Mouse (Mus musculus) stomach, postnatal 0 days (tissue): ENCODE data around the gene Larp6. TPM values are rescaled to one million over a fixed set of nuclear protein-coding genes. Genes with fewer than 3 reads are reported as not detected.

Experiments used
- ATAC-seq: fragments of 200-750 bp; cut with Nextera tagmentation; 2 replicates; pipeline ENCODE4 v1.8.0; 2017; ENCODE audit not compliant: low FRiP score, low TSS enrichment
- DNase-seq: peaks from one replicate; pipeline ENCODE4 v3.0.0-alpha.2; 2016; ENCODE audit warnings: low spot score
- H3K27ac ChIP-seq: fragments of 300-500 bp; sonication (generic); replicated peaks from 2 replicates; pipeline ENCODE4 v1.5.1; 2014; ENCODE audit warnings: mild to moderate bottlenecking, control low read depth
- H3K27me3 ChIP-seq: fragments of 300-500 bp; sonication (generic); 2 replicates; pipeline ENCODE4 v1.6.1; 2014; ENCODE audit warnings: low read length; ENCODE audit not compliant: control insufficient read depth, insufficient read depth
- H3K36me3 ChIP-seq: fragments of 300-500 bp; sonication (generic); 2 replicates; pipeline ENCODE4 v1.6.1; 2014; ENCODE audit warnings: low read length, mixed read lengths; ENCODE audit not compliant: control insufficient read depth, insufficient read depth
- H3K4me1 ChIP-seq: fragments of 300-500 bp; sonication (generic); replicated peaks from 2 replicates; pipeline ENCODE4 v1.6.1; 2014; ENCODE audit warnings: antibody characterized with exemption; ENCODE audit not compliant: control insufficient read depth, insufficient read depth
- H3K4me2 ChIP-seq: fragments of 300-500 bp; sonication (generic); replicated peaks from 2 replicates; pipeline ENCODE4 v1.6.1; 2014; ENCODE audit warnings: low read depth, mild to moderate bottlenecking, control low read depth, moderate library complexity
- H3K4me3 ChIP-seq: fragments of 300-500 bp; sonication (generic); 2 replicates; pipeline ENCODE4 v1.5.1; 2014; ENCODE audit warnings: low read depth, low read length, control low read depth
- H3K9ac ChIP-seq: fragments of 300-500 bp; sonication (generic); 2 replicates; pipeline ENCODE4 v1.6.1; 2014; ENCODE audit warnings: mild to moderate bottlenecking, low read length, control low read depth, mixed read lengths
- H3K9me3 ChIP-seq: fragments of 300-500 bp; sonication (generic); 2 replicates; pipeline ENCODE4 v1.6.1; 2016; ENCODE audit warnings: low read length; ENCODE audit not compliant: control insufficient read depth
- CTCF ChIP-seq: IDR thresholded peaks from 2 replicates; pipeline ENCODE4 v1.5.1; 2016; ENCODE audit warnings: antibody characterized with exemption, low read depth, mild to moderate bottlenecking, moderate library complexity
- EP300 ChIP-seq: optimal IDR thresholded peaks from 2 replicates; pipeline ENCODE3; 2016; ENCODE audit warnings: antibody characterized with exemption
- WGBS: fragments of 180-500 bp; shearing (Covaris S2); extraction: QIAGEN DNeasy Blood & Tissue Kit; methylation state at CpG from one replicate; pipeline ENCODE4 v1.1.7; 2014; 5-methylcytosine and 5-hydroxymethylcytosine counted together
- polyA plus RNA-seq: library from polyadenylated mRNA; unstranded; fragments of >200 nt; fragmentation: Nextera tagmentation; extraction: Ambion mirVana; gene quantifications from 2 replicates; pipeline ENCODE4 v1.2.1, GENCODE M21; 2015

The Larp6 gene
- polyA plus RNA-seq, 1 experiment from 2014 or later: 1.8 TPM

GRCm38 (mm10) chr9:60687891-60688324, 24.9 kb upstream of the Larp6 start, which contains the start of gene Lrrc49:
Lrrc49 (minus strand) TSS chr9:60688158.
- Histone ChIP-seq H3K4me1 (0 out of 2 replicates have a peak, but pooled peaks cover 2% of the 10 kb centered on the region), H3K36me3 (no peaks in the 10 kb centered on the region), H3K27me3 (no peaks in the 10 kb centered on the region), H3K9ac (peak within 1 kb of the TSS; percentile 55), H3K4me3 (peak within 1 kb of the TSS; percentile 57), H3K4me2 (peak within 1 kb of the TSS; percentile 60), H3K9me3 (no peaks in the 10 kb centered on the region), H3K27ac (peak within 1 kb of the TSS; percentile 74)
- TF ChIP-seq EP300 (peak; percentile 46), CTCF (no peak)
- peak; percentile 86 for DNase-seq
- WGBS: under 1% methylated on average over 18 of the region's 21 CpGs
- ATAC-seq: peak; percentile 95

DNA sequence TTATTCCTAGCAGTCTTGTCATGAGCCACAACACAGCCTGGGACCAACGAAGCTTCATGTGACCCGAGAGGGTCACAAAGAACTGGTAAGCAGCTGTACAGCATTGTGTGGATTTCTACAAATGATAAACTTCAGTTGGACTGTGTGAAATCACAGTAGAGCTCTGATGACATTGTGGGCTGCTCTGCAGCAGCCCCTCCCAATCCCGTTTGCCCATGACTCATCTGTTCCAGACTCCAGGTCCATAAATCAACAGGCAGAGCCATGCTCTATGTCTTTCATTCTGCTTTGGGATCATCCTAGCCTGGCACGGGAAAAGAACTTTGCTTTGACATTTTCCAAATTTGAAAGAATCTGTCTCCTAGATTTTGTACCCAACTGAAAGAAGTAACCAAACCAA, 20.2 kb upstream of the Larp6 start:
- H3K4me1 ChIP-seq: 0 out of 2 replicates have a peak, but pooled peaks cover 2% of the 10 kb centered on the region
- H3K9me3 ChIP-seq: no peaks in the 10 kb centered on the region
- no peak overlapping the region for H3K9ac ChIP-seq
- 26% methylated on average over 4 of the region's 4 CpGs for WGBS
- H3K27me3 ChIP-seq: no peaks in the 10 kb centered on the region
- DNase-seq (no peak), ATAC-seq (peak; percentile 26; the same call in 1 of the 2 replicates)
- H3K27ac ChIP-seq: no peak overlapping the region
- TF ChIP-seq EP300 (no peak), CTCF (no peak)
- H3K36me3 ChIP-seq: no peaks in the 10 kb centered on the region
- H3K4me3 ChIP-seq: no peak overlapping the region
- H3K4me2 ChIP-seq: no peak overlapping the region

DNA sequence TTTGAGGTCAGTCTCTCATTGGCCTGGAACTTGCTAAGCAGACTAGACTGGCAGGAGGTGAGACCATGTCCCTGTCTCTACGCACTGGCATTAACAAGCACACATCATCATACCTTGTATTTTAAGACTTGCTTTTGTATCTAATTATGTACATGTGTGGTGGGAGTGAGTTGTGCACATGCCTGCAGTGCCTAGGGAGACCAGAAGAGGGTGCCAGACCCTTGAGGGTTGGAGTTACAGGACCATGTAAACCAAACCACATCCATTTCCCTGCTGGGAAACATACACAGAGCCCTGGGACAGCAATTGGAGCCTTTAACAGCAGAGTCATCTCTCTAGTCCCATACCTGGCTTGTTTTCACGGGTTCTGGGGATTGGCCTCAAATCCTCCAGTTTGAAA, 18.8 kb upstream of the Larp6 start:
- Histone ChIP-seq H3K4me1 (0 out of 2 replicates have a peak, but pooled peaks cover 2% of the 10 kb centered on the region), H3K36me3 (no peaks in the 10 kb centered on the region), H3K9ac (no peak overlapping the region), H3K4me3 (no peak overlapping the region), H3K9me3 (no peaks in the 10 kb centered on the region), H3K4me2 (no peak overlapping the region), H3K27me3 (no peaks in the 10 kb centered on the region), H3K27ac (no peak overlapping the region)
- DNase-seq: no peak
- no peak for ATAC-seq
- 66% methylated on average over 2 of the region's 2 CpGs for WGBS
- no peak for TF ChIP-seq EP300
- TF ChIP-seq CTCF: peak; percentile 62

GRCm38 (mm10) chr9:60696271-60696985, 16.4 kb upstream of the Larp6 start:
- 66% methylated on average over 6 of the region's 6 CpGs for WGBS
- Histone ChIP-seq H3K9me3 (no peaks in the 10 kb centered on the region), H3K9ac (no peak overlapping the region), H3K27me3 (no peaks in the 10 kb centered on the region), H3K27ac (no peak overlapping the region), H3K4me3 (no peak overlapping the region), H3K36me3 (no peaks in the 10 kb centered on the region), H3K4me1 (0 out of 2 replicates have a peak, but pooled peaks cover 2% of the 10 kb centered on the region), H3K4me2 (no peak overlapping the region)
- ATAC-seq (no peak), DNase-seq (no peak)
- TF ChIP-seq CTCF (no peak), EP300 (no peak)

GRCm38 (mm10) chr9:60699581-60700231, 13.1 kb upstream of the Larp6 start:
- ATAC-seq (no peak), DNase-seq (no peak)
- no peak overlapping the region for H3K9ac ChIP-seq
- H3K9me3 ChIP-seq: no peaks in the 10 kb centered on the region
- no peaks in the 10 kb centered on the region for H3K27me3 ChIP-seq
- no peaks in the 10 kb centered on the region for H3K36me3 ChIP-seq
- H3K4me3 ChIP-seq: no peak overlapping the region
- no peak overlapping the region for H3K4me2 ChIP-seq
- no peak overlapping the region for H3K27ac ChIP-seq
- WGBS: 50% methylated on average over 18 of the region's 18 CpGs
- no peaks in the 10 kb centered on the region for H3K4me1 ChIP-seq
- no peak for TF ChIP-seq CTCF
- TF ChIP-seq EP300: no peak

DNA sequence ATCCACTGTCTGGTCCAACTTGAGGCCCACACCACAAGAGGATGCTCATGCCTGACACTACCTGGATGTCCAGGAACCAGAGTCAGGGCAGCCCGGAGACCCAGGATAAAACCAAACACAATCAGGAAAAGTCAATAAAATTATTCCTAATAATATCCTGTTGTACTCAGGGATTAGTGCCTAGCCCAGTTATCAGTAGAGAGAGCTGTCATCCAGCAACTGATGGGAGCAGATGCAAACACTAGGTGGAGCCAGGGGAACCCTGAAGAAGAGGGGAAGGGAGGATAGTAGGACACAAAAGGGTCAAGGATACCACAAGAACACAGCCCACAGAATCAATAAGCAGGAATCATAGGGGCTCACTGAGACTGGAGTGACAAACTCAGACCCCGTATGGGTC, 5.2 kb upstream of the Larp6 start:
- no peak overlapping the region for H3K4me2 ChIP-seq
- H3K9me3 ChIP-seq: no peaks in the 10 kb centered on the region
- TF ChIP-seq EP300 (no peak), CTCF (0 out of 2 replicates have a peak, but pooled peaks have one; percentile 24)
- no peaks in the 10 kb centered on the region for H3K4me1 ChIP-seq
- ATAC-seq (no peak), DNase-seq (no peak)
- H3K27me3 ChIP-seq: no peaks in the 10 kb centered on the region
- no peak overlapping the region for H3K4me3 ChIP-seq
- H3K9ac ChIP-seq: no peak overlapping the region
- WGBS: 95% methylated on average over 2 of the region's 2 CpGs
- no peak overlapping the region for H3K27ac ChIP-seq
- H3K36me3 ChIP-seq: no peaks in the 10 kb centered on the region
